Mouse (Mus musculus) spleen, postnatal 36 days (tissue): ENCODE measurements around the gene Pdf.

Experiments used
- DNase-seq, 2 experiments: peaks; one replicate each; pipeline ENCODE4 v3.0.0; 2022; ENCODE audit warnings: low spot score in 2 of 2, mixed read lengths in 1 of 2

The Pdf gene

GRCm38 (mm10) chr8:107048061-107048941 lies at the start of gene Pdf:
Pdf (minus strand) TSS chr8:107048614.
- peak; percentile 80 to 82 for DNase-seq

GRCm38 (mm10) chr8:107096366-107097036 lies 48.1 kb upstream of the Pdf start, which contains the start of gene Terf2:
Terf2 (minus strand) TSS chr8:107096547.
- peak; percentile 92 to 93 for DNase-seq

GRCm38 (mm10) chr8:107095717-107096365 lies 47.4 kb upstream of the Pdf start:
- no peak for DNase-seq

GRCm38 (mm10) chr8:107090531-107090930 lies 42.1 kb upstream of the Pdf start:
- DNase-seq, result no peak

GRCm38 (mm10) chr8:107088526-107089063 lies 40.2 kb upstream of the Pdf start:
- DNase-seq, result no peak

- no peak for DNase-seq
These were observed 37.6 kb upstream of the Pdf start for GRCm38 (mm10) chr8:107086018-107086417.

- no peak for DNase-seq
These were observed 36.9 kb upstream of the Pdf start for GRCm38 (mm10) chr8:107085358-107085757.

GRCm38 (mm10) chr8:107076239-107076888 lies 27.9 kb upstream of the Pdf start:
- no peak for DNase-seq

GRCm38 (mm10) chr8:107074128-107074527 lies 25.7 kb upstream of the Pdf start:
- no peak for DNase-seq

GRCm38 (mm10) chr8:107073706-107074105 lies 25.3 kb upstream of the Pdf start:
- DNase-seq, result no peak

GRCm38 (mm10) chr8:107065511-107066496 lies 17.4 kb upstream of the Pdf start, which contains the start of gene Tmed6:
Tmed6 (minus strand) TSS chr8:107065644.
- peak; percentile 36 to 46 for DNase-seq

GRCm38 (mm10) chr8:107062613-107063012 lies 14.2 kb upstream of the Pdf start:
- peak in 1 of 2 experiments; percentile 19 for DNase-seq

- DNase-seq, result no peak
These were observed 8.6 kb upstream of the Pdf start for GRCm38 (mm10) chr8:107056973-107057369.

GRCm38 (mm10) chr8:107056076-107056972 lies 7.9 kb upstream of the Pdf start, which contains the start of the genes Cog8 and Nip7:
Cog8 (minus strand) TSS chr8:107056689.
Nip7 (plus strand) TSS chr8:107056877.
- peak; percentile 96 for DNase-seq

- DNase-seq, result no peak
These were observed 3.6 kb upstream of the Pdf start for GRCm38 (mm10) chr8:107052046-107052445.

- no peak for DNase-seq
These were observed 1.1 kb upstream of the Pdf start for GRCm38 (mm10) chr8:107049480-107049879.

GRCm38 (mm10) chr8:107046976-107047375 lies 1.4 kb downstream of the Pdf start:
- DNase-seq, result no peak

GRCm38 (mm10) chr8:107045478-107045877 lies 2.9 kb downstream of the Pdf start:
- DNase-seq, result no peak

GRCm38 (mm10) chr8:107040632-107041031 lies 7.8 kb downstream of the Pdf start:
- DNase-seq, result no peak
